Mouse (Mus musculus): ENCODE data around the gene Dcst1. TPM values are rescaled to one million over a fixed set of nuclear protein-coding genes. Genes with fewer than 3 reads are reported as not detected.

Gene Dcst1
- total RNA-seq, 2 experiments from 2014 or later, result not detected

DNA sequence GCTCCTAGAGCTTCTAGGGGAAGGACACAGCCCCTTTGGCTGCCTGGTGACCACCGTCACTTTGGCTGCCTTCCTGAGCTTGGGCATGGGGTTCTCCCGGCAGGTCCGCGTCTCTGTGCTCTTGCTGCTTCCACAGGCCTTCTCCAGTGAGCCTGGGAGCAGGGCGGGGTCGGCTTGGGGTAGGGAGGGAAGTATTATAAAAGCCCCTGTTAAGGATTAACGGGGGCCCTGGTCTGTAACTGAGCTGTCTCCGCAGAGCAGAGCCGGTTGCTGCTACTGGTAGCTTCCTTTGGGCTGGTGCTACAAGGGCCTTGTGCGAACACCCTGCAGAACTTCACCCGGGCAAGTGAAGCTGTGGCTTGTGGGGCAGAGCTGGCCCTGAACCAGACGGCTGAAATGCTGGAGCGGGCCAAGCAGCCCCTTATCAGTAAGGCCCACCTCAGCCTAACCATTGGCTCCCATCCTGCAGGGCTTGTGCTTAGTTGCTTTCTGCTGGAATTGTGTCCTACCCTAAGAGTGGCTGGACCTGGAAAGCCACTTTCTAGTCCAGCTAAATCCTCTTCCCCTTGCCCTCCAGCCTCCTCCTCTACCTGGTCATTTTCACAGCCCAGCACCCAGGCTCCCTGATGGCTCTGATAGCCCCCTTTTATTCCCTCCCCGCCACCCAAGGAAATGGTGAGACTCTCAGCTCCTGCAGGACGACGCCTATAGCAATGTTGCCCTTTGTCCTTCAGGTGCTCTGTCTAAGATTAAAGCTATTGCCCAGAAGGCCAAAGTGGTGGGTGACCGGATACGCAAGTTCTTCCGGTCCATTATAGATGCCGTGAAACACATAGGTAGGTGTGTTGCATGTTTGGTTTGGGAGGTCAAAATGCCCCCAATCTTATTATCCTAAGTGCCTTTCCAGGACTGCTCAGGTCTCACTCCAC, 697 bp upstream of the Dcst1 start:
- no peak for ATAC-seq (replicated peaks; ENCODE audit: low FRiP score, poor library complexity, severe bottlenecking)

DNA sequence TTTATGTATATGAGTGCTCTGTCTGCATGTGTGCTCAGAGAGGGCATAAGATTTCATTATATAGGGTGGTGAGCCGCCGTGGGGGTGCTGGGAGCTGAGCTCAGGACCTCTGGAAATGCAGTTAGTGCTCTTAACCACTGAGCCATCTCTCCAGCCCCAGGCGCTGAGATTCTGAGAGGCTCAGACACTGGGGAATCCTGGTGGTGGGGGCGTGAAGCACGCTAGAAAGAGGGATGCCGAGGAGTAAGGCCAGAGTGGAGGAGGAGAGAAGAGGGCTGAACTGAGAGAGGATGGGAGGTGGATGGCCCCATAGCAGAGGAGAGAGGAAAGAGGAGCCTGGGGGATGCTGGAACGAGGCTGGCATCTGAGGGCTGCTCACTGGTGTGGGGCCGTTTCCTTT, 422 bp downstream of the Dcst1 start:
- no peak for ATAC-seq (replicated peaks; ENCODE audit: low FRiP score, poor library complexity, severe bottlenecking)

DNA sequence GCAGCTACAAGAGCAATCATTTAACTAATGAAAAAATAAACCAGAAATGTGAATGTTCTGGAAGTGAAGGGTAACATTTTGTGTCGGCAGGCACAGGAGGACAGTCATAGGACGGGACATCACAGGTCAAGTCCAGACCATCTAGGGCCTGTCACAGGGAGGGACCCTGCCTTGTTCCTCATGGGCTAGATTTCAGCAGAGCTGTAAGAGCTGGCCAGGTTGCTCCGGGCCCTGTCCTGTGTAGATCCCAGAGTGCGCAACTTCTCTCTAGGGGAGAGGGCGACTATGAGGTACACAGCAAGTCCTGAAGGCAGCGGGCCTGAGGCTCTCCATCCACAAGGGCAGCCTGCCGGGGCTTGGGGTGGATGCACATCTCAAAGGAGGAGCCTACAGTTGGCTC, 3.4 kb downstream of the Dcst1 start, which contains the start of gene Dcst2:
Gene Dcst2, plus strand, starts transcription at position 301 of the 400 bp plus-strand sequence.
- no peak for ATAC-seq (replicated peaks; ENCODE audit: low FRiP score, poor library complexity, severe bottlenecking)

DNA sequence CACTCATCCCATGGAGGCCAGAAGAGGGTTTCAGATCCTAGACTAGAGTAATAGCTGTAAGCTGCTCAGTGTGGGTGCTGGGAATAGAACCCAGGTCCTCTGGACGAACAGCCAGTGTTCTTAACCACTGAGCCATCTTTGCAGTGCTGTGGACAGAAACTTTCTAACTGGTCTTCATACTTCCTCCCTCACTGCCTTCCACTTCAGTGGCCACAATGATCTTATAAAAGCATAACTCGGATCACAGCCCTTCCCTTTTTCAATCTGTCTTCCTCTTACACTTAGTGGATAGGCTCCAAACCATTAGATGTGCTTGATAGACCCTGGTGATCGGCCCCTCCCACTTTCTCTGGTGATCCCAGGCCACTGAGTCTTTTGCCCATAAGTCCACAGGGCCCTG, 4.8 kb downstream of the Dcst1 start:
- no peak for ATAC-seq (replicated peaks; ENCODE audit: low FRiP score, poor library complexity, severe bottlenecking)

DNA sequence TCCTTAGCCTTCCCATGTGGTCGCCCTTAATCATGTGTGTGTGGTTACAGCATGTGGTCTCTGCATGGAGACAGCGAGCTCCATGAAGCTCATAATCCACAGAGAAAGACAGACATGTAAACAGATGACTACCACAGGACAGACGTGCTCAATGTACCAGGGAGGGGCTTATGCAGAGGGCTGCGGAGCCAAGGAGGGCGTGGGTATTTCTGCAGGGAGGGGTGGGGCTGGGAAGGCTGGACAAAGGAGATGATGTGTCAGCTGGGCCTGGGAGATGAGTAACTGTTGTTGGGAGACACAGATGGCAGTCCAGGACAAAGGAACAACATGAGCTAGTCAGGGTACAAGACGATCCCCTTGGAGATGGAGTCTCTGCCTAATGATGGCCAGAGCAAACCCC, 5.4 kb downstream of the Dcst1 start:
- no peak for ATAC-seq (replicated peaks; ENCODE audit: low FRiP score, poor library complexity, severe bottlenecking)

DNA sequence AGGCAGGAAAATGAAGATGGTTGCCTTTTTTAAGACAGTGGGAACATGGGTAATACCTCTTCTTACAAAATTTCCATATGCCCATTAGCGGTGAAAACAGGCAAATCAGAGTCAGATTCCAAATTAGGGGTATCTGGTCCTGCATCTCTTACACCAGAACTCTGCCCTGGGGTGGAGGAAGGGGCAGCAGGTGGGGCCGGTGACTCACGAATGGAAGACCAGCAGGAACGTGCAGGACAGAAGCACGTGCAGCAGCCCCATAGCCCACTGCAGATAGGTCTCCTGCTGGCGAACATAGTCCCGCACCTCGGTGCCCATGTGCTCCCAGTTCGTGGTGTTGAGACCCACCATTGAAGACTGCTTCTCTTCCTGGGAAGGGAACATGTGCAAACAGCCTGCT, 9.0 kb downstream of the Dcst1 start:
- ATAC-seq (replicated peaks; ENCODE audit: low FRiP score, poor library complexity, severe bottlenecking), result no peak

DNA sequence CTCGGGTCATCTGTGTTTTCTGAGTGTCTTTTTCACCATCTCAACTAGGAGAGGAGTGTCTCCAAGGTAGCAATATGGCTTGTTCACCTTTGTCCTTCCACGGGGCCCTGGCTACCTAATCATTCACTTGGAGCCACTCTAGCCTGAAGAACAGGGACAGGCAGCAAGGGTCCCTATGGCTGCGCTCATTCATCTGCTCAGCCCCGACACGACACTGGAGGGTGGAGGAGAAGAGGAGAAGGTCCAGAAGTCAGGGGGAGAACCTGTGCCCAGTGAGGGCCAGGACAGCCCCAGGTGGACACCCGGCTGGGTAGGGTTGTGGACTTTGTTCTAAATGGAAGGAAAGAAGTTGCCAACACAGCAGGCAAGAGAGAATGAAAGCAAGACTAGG, 9.5 kb downstream of the Dcst1 start:
- no peak for ATAC-seq (replicated peaks; ENCODE audit: low FRiP score, poor library complexity, severe bottlenecking)

DNA sequence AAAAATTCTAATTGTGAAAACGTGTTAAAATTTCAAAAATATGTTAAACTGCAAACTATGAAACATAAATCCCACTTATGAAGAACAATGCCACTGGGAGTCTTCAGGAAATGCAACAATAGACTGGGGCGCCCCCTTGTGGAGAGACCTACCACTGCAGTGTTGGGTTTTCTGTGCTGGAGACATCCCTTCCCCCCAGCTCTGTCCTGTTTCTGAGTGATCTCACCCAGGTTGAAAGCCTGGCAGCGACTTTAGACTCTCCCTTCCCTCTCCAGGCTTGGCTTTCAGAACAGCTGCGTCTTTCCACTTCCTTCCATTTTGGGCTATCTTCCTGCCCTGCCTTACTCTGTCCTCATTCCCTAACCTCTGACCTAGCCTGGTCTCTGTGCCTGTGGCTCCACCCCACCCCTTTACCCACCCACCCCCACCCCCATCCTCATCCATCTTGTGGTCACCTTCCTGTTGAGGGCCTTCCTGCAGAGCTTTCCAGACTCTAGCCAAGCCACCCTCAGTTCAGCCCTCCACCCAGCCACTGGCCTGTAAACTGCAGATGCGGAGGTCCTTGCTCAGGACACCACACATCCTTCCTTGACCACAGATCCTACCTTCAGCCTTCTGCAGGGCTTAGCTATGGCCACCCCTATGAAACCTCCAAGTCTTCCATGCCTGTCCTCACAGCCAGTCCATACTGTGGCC, 10.1 kb downstream of the Dcst1 start:
- no peak for ATAC-seq (replicated peaks; ENCODE audit: low FRiP score, poor library complexity, severe bottlenecking)

DNA sequence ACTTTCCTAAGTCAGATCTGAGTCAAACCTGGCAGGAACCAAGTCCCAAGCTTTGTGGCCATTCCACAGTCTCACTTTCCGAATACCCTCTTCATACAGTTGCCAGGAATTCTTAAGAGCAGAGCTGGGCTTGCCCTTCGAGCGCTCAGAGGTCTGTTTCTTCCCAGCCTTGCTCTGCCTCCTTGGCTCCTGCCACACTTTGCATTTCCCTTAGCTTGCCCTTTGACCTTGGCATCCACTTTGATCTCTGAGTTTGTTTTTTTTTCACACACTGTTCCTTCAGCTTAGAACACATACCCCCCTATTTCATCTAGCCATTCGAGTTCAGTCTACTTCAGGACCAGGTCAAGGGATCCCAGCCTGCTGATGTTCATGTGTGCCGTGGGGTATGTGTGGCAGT, 13.8 kb downstream of the Dcst1 start:
- ATAC-seq (replicated peaks; ENCODE audit: low FRiP score, poor library complexity, severe bottlenecking), result no peak

DNA sequence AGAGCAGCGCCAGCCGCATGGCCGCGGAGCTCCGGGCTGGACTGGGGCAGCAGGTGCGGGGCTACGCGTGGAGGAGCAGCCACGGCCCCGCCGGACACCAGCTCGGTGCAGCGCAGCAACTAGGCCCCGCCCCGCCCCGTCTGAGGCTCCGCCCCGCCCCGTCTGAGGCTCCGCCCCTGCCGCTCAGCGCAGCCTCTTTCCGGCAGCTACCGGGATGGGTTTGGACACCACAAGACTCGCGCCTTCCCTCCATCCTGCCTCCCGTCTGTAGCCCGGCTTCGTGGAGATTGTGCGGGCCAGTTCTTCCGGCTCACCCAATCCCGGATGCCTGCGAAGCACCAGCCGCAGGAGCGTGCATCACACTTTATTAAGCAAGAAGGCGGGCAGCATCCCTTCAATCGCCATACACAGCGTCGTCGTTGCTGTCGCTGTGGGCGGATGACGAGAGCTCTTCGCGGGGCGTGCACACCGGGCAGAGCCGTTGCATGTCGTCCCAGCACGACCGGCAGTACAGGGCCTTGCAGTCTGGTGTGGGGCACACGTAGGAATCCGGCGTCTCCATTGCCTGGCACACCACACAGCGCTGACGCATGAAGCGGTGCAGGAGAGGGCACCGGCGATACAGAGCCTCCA, 15.1 kb downstream of the Dcst1 start, which contains the start of gene Adam15:
Gene Adam15, minus strand, starts transcription at position 128 of the 633 bp plus-strand sequence.
- ATAC-seq (replicated peaks; ENCODE audit: low FRiP score, poor library complexity, severe bottlenecking), result peak; percentile 61

DNA sequence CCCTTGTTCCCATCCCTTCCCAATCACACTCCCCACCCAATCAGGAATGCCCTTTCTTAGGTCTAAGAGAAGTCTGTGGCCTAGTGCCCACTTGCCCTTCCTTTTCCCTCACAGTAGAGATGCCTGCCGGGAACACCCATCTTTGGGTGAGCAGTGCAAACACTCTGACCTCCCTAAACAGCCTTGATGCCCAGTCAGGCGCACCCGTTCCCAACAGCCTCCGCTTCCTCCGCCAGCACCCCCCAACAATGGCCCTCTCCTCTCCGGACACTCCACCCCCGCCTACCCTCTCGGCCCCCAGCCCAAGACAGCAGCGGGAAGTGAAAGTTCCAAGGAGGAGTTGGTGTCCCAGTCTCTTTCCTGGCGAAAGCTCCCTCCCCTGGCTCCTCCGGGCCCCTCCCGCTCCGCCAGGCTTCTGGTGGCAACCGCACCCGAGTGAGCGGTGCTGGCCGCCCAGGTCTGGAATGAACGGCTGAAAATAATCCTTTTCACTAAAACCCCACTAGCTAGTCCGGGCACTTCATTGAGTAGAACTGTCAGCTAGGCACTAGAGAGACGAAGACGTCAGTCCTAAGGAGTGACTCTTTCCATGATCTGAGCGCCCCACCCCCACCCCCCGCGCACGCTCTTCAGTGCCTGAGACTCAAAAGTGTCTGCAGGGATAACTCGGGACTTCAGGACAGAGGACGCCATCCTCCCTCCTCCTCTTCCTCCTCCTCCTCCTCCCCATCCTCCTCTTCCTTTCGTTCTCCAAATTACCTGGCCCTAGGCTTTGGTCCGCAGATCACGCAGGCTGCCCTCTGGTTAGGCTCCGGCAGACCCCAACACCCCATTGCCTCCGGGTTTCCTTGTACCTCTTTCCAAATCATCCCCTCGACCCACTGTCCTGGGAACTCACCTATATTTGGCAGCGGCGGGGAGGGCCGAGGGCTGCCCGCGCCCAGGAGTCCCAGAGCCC, 15.9 kb downstream of the Dcst1 start:
- ATAC-seq (replicated peaks; ENCODE audit: low FRiP score, poor library complexity, severe bottlenecking), result no peak

DNA sequence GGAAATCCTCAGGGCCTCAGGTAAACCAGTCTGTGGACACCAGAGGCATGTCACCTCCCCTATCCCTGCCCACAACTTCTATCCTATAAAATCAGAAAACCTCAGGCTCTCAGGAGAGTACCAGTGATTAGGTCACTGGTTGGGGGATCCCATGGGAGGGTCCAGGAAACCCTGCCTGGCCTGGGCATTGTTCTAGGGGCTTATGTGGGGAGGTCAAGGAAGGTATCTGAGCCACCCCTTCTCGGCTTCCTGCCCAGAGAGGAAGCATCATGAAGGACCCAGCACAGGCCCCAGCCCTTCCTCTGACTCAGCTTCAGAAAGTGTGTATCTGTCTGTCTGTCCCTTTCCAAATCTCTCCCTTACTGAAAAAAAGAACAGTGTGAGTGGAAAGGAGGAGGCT, 17.1 kb downstream of the Dcst1 start:
- ATAC-seq (replicated peaks; ENCODE audit: low FRiP score, poor library complexity, severe bottlenecking), result no peak

DNA sequence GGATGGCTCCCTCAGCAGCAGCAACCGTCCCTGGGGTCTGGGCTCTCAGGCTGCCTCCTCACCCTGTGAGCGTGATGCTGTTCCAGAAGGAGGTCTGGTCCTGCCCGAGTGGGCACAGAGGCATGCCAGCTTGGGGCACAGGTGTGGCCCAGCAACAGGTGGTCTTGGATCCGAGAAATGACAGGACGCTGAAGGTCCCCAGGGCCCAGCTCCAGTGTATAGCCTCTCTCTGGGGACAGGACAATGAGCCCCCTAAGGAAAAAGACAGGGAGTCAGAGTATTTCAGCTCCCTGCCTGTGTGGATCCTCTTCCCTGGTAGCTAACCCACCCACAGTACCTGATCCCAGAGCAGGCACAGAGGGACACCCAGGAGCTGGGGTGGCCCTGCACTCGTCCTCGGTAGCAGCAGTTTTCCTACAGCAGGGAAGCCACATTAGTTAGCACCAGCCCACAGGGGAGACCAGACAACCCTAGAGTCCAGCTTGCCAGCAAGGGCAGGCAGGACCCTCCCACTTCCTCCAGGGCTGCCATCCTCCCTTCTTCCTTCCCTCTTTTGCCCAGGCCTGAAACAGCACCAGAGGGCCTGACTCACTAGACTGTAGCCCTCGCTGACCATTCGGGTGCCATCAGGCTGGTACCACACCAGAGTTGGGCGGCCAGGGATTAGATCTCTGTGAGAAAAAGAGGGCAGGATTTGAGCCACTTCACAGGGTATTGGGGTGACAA, 18.1 kb downstream of the Dcst1 start:
- no peak for ATAC-seq (replicated peaks; ENCODE audit: low FRiP score, poor library complexity, severe bottlenecking)

DNA sequence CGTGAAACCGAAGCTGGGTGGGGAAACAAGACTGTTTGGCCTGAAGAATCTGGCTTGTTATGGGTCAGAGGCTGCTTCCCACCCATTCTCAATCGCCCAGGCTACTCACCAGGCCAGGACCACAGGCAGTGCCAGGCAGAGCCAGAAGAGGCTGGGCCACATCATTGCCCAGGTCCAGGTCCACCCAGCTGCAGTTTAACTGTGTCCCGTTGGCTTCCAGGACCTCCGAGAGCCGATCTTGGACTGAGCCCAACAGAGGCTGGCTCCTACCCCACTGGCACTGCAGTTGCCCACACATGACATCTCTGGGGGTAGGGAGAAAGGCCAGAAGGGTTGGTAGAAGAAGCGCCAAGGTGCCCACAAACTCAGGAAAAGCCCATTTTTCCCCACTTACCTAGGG, 21.8 kb downstream of the Dcst1 start:
- no peak for ATAC-seq (replicated peaks; ENCODE audit: low FRiP score, poor library complexity, severe bottlenecking)

DNA sequence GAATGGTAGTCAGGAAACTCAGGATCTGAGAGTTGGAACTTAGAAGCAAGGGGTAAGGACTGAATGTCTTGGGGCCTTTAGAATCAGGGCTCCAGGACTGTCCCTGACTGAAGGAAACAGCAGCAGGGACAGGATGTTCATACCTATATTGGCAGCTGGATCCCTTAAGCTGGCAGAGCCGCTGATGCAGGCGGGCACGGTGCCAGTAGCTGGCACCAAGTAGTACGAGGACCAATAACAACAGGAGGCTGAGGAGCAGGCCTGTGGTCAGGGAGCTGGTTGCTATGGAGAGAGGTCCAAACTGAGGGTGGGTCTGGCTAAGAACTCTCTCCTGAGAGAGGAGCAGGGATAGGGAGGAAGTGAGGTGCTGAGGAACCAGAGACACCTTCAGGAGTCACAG, 23.3 kb downstream of the Dcst1 start:
- ATAC-seq (replicated peaks; ENCODE audit: low FRiP score, poor library complexity, severe bottlenecking), result no peak

DNA sequence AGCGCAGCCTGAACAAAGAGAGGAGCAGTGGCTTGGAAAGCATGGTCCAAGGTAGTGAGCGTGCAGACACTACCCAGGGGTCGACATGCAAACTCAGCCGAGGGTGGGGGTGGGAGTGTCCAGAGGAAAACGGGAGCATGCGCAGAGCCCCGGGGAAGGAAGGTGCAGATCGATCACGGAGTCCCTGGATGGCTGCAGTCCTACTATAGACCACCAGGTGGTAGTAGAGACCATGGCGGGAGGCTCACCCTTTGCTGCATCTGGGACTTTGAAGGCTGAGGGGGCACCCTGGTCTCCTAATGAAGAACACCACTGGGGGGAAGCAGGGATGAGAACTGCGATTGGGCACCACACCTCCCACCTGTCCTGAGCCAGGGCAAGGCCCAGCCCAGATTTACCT, 24.6 kb downstream of the Dcst1 start:
- ATAC-seq (replicated peaks; ENCODE audit: low FRiP score, poor library complexity, severe bottlenecking), result peak; percentile 70

DNA sequence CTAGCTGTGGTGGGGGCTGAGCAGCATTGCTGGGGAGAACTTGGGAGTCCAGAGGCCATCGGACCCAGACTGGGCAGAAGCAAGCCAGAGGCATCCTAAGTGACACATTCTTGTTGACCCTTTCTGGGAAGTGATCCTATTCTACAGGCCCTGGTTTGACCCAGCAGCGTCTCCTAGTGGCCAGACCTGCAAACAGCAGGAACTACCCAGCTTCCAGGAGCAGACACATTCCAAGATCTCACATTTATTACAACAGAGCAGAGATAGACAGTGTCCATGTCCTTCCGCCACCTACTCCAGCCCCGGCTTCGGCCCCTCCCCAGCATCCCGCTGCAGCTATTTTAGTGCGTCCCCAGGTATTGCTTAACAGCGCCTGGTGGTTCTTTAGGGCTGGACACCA, 25.6 kb downstream of the Dcst1 start:
- peak; percentile 39; the same call in 1 of the 2 replicates for ATAC-seq (replicated peaks; ENCODE audit: low FRiP score, poor library complexity, severe bottlenecking)

DNA sequence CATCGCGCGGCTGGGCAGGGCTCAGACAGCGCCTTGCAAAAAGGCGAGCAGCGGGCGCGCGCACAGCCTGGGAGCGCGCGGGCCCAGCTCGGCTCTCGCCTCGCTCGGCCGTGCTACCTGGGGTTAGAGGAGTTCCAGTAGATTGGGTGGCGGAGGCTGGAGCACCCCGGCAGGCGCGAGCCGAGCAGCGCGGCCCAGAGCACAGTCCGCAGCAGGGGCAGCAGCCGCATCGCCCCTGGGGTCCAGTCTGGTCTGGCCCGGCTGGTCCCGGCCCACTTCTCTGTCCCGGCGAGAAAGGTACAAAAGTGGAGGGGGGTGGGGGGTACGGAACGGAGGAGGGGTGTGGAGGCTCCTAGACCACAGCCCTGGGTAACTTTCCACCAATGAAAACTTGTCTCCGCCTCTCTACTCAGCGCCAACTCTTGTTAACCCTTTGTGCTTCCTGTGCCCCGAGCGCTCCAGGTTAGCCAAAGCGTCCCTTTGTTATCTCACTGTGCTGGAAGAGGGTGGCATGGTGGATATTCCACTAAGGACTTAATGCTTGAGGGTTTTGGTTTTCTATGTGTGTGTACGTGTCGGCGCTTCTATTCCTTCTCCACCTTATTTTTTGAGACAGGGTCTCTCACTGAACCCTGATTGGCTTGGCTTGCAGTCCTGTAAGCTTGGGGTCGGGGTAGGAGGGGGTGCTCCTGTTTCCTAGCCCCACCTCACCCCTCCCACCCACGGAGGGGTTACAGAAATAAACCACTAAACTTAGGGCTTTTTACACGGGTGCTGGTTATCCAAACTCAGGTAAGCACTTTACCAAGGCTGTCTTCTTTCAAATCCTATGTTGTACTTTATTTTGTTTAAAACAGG, 27.1 kb downstream of the Dcst1 start, which contains the start of gene Efna4:
Gene Efna4, minus strand, starts transcription at position 308 of the 858 bp plus-strand sequence.
- no peak for ATAC-seq (replicated peaks; ENCODE audit: low FRiP score, poor library complexity, severe bottlenecking)
